Mouse (Mus musculus) cerebellum, adult 8-10 months (tissue): ENCODE results near the gene Pawr.

Source experiments
- DNase-seq: peaks from one replicate; pipeline ENCODE4 v3.0.0; 2022

Pawr gene

DNA sequence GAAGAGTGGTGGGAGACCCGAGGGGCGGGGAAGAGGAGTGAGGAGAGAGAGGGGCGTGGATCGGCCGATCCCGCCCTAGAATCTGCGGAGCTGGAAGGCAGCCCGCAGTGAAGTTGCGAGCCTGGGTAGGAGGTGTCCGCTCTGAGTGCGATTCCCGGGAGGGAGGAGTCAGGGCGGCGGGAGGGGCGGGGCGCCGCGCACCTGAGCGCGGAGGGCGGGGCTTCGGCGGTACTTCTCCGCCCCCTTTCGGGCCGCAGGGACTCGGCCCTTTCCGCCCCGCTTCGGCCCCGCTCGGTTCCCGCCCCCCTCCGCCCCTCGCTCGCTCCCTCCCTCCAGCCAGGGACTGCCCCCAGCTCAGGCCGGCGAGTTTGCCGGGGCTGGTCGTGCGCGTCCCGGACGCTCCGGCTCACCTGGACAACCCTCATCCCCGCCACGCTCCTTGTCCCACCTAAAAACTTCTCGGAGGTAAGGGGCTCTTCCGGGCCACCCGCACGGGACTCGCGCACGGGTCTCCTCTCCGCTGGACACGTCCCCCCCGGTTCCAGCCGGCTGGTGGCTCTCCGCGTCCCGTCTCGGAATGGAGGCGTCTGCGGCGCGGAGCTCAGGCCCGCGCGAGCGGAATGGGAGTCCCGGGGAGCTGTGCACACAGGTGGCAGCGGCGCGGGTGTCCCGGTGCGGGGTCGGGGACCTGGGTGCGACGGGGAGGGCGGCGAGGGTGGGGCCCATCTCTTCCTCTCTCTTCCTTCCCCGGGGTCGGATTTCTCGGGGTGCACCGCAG, at the start of gene Pawr:
Pawr (plus strand) TSS at position 338 of the 778 bp plus-strand sequence.
- peak; percentile 32 for DNase-seq

DNA sequence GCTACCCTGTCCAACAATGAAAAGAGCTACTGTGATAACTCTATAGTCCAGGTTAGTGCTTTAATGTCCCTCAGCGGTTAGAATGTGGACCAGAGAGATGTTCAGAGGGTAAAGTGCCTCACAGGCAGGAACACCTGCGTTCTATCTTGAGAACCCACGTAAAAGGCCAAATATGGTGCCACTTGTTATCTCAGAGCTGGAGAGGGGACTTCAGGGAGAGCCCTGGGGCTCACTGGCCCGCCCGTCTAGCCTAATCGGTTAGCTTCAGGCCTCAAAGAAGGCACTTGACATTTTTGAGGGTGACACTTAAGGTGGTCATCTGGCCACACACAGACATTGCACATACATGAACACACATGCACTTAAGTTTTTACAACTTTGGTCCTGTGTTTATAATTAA, 49.6 kb upstream of the Pawr start:
- no peak for DNase-seq

DNA sequence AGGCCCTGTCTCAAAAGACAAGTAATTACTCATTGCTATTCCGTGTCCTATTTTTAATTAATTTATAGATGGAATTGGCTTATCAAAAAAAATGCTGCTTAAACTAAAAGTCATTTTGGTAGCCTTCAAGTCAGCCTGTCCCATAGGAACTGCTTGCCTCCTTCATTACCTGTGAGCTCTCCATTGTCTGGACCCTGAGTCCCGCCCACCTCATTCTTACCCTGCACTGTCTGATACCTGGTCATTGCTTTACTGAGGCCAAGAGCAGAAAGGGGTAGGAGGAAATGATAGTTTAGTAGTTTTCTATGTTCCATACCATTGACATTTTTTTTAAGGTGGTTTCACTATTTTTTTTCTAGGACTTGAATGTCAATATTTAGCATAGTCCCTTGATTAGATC, 48.5 kb upstream of the Pawr start:
- no peak for DNase-seq

DNA sequence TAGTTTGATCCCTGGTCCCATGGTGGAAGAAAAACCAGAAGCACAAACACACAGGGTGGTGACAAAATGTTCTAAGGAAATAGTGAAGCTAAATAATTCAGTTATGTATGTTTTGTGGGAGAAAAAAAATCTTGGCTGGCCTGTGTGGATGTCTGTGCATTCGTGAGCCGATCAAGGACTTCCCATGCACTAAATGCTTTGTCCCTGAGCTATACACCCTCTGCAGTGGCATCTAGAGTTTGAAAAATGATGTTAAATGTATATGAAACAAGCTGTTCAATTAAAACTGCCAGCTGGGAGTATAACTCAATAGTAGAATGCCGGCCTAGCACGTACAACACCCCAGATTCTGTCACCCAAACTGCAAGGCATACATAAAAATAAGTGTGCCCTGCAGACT, 48.1 kb upstream of the Pawr start:
- no peak for DNase-seq

DNA sequence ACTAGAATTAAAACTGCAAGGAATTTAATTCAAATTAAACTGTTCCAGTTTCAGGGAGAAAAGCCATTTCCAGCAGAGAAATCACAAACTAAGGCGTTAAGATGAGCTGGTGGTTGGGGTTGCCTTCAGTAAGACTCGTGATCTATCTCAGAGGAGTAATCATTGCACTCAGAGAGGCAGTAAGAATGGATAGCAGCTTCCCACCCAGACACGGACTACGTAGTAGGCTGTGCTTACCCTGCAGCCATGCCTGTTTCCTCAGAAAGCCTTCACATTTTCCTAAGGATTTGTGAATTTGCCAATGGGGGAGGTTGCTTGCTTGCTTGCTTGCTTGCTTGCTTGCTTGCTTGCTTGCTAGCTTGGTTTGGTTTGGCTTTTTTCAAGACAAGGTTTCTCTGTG, 47.5 kb upstream of the Pawr start:
- no peak for DNase-seq

DNA sequence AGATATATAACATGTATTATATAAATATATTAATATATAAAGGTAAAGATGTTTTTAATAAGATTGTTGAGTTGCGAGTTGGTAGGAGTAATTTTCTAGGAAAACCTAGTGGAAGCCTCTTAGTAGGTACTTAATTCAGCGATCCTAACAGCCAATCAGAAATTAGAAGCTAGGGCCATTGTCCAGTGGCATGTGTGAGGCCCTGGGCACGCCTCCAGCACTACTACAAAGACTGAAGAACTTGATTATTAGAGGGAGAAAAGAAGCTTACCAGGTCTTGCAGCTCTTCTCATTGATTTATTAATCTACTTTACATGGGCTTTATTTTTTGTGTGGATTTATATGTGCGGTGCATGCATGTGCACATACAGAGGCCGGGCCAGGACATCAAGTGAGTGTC, 46.9 kb upstream of the Pawr start:
- DNase-seq, result no peak

DNA sequence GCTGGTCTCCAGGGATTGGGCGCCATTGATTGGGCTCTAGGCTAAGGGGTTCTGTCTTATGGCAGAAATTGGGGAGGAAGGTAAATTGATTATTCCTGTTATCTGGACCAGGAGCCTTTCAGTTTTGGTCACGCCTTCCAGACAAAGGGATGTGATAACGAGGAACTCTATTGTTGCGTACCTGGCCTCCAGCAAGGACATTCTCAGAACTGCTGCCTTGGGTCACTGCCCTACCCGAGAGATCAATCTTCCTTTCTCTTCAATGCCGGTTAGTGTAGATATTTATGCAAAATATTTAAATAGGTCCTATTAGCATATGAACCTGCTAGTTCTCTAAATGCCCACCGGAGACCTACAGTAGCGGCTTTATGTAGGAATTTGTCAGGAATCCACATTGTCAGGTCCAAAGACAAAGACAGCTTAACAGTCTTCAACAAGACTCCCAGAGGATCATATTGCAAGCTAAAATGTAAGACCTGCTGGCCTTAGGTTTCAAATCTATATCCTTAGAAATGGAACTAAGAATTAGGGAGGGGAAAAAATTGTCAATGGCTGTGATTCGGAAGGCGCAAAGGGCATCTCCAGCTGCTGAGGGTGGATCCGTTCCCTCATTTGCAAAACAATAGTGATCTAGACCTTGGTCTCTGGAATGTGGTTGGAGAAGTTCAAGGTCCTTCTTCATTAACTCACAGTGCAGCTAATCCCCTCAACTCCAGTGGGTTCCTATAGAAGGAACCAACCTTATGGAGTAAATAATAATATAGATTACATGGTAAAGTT, 45.1 kb upstream of the Pawr start:
- DNase-seq, result no peak

DNA sequence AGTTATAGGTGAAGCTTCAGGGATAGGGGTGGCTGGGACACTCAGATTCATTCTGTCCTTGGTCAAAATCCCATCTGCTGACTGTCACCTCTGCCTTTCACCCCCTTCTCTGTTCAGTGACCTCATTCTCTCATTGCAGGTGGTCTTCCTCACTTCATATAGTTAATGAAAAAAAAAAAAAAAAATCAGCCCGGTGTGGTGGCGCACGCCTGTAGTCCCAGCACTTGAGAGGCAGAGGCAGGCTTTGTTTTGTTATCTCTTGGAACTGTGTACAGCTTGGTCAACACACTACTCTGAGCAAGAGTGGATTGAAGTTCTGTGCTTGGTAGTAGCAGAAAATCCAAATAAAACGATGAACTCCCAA, 44.5 kb upstream of the Pawr start:
- no peak for DNase-seq

DNA sequence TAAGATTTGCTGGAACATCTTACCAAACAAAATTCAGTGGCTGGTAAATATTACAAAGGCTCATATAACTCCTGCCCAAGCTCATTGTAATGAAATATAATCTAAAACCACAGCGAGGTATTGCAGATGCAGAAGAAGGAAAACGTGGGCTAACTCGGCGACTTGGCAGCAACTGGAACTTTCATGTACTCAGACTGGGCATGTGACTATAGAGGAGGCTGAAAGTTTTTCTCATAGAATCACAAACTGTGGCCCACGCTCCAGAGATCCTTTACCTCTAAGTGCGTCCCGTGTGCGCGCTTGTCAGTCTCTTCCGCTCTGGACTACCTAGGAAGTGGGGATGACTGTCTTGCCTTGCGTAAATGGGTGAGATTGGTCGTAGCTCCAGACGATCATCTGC, 41.9 kb upstream of the Pawr start:
- DNase-seq, result no peak

DNA sequence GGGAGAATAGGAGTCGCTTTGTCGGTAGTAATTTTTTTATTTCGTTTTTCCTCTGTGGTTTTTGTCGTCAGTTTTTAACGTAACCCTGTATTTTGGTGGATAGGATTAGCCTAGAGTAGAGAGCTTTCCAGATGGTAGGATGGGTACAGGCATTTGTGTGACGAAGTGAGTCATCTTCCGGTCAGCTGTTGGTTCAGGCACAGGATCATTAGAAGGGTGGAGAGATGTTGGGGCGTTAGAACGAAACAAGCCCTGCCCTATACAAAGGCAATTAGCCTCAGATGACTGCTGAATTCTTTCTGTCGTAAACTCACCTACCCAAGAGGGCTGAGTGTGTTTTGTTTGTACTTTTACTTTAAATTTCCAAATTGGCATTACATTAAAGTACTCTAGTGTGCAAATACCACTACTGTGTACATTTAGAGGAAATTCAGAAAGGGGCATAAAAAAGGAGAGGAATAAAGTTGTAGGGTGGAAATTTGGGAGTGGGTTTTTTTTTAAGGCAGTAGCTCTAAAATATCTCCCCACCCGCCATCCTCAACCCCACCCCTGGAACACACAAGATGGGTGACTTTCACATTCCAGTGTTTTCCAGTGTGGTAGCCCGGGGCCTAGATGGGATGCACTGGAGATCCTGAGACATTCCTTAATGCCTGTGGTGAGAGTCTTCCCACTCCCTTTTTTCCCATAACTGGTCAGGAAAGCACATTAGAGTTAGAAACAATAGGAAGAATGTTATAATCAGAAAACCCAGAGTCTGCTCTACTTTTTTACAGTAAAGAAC, 40.0 kb upstream of the Pawr start:
- no peak for DNase-seq

DNA sequence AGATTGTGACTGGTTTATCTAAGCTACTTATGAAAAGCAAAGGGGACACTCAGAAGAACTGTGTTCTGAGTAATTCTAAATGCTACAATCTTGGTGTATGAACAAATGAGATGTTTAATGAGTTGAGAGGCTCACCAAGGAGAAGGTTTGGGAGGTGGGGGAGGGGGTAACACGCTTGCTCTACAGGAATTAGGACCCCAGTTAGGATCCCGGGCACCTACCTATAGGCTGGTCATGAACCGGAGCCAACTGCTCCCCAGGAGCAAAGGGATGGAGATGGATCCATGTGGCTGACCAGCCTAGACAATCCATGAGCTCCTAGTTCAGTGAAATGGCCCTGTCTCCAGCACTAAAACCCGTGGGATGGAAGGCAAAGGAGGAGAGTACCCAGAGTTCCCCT, 39.3 kb upstream of the Pawr start:
- DNase-seq, result no peak

DNA sequence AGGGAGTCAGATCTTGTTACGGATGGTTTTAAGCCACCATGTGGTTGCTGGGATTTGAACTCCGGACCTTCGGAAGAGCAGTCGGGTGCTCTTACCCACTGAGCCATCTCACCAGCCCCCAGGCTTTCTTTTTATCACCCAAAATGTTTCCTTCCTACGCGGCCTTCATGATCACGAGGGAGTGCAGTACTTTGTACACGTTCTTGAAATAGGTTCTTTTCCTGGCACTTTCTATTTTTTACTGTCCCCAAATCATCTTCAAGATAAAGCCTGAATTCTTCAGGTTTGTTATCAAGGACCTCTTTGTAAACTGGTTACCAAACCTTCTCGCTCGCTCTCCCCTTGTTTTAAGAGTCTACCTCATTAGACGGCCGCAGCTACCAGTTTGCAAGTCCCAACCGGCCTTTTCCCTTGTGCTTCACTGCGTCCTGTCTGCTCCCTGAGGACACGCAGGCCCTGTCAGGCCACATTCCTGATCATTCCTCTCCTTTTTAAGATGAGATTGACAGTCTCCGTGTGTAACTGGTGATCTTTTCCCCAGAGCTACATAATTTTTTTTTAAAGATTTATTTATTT, 38.2 kb upstream of the Pawr start:
- no peak for DNase-seq

DNA sequence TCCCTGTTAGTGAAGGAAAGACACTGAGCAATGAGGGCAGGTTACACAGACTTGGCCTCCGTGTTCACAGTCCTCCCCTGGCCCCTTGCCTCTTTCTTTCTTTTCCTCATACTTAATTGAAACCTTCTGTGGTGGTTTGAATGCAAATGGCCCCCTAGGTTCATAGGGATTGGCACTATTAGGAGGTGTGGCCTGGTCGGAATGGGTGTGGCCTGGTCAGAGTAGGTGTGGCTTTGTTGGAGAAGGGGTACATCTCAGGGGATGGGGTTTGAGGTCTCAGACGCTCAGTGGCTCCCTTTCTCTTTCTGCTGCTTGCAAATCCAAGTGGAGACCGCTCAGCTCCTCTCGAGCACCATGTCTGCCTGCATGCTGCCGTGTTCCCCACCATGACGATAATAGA, 37.2 kb upstream of the Pawr start:
- no peak for DNase-seq

DNA sequence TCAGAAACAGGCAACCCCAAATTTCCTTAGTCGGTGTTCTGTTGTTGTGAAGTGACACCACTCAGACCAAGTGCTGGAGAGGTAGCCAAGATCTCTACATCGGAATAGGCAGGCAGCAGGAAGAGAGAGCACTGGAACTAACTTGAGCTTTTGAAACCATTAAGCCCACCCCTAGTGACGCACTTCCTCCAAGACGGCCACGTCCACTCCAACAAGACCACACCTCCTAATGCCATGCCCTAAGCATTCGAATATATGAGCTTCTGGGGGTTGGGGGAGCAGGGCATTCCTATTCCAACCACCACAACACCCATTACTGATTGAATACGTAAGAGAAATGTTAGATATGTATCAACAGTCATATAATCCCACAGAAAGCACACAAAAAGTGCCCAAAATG, 35.5 kb upstream of the Pawr start:
- DNase-seq, result no peak

DNA sequence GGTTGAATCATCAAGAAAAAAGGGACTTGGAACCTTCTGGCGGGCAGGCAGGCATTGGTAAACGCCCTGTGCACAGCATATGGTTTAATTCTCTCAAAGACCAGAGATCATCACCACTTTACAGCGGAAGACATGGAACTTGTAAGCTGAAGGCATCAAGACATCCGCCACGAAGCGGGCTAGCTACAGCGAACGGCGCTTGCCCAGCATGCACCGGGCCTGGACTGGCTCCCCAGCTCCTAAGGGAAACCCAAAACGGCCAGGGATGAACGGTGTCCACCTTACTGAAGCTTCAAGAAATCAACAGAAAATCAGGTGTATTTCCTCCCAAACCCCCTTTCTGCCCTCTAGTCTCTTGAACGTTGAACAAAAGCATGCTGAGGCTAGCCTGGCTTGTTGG, 33.7 kb upstream of the Pawr start:
- no peak for DNase-seq

DNA sequence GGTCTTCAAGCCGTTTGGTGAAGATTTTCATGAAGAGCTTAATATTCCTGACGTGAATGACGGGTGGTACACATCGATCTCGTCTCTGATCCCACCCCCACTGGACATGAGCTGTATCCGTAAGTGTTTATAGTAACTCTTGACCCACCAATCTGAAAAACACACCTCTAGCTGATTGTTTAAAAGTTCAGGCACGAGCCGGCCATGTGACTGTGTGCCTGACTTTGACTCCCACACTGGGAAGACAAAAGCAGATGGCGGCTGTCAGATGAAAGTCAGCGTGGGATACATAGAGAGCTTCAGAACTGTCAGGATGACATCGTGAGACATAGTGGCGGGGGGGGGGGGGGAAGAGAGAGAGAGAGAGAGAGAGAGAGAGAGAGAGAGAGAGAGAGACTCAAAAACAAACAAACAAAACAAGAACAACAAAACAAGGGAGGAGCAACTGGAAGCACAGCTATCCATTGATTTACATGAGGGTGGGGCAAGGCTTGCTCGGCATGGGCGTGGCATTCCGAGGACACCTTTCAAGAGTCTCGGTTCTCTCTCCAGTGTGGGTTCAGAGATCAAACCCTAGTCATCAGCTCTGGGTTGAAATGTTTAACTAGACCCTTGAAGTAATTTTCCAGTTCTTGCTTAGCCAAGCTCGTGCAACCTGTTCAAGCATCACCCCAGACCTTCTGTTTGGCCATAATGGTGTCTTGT, 32.9 kb upstream of the Pawr start:
- no peak for DNase-seq

DNA sequence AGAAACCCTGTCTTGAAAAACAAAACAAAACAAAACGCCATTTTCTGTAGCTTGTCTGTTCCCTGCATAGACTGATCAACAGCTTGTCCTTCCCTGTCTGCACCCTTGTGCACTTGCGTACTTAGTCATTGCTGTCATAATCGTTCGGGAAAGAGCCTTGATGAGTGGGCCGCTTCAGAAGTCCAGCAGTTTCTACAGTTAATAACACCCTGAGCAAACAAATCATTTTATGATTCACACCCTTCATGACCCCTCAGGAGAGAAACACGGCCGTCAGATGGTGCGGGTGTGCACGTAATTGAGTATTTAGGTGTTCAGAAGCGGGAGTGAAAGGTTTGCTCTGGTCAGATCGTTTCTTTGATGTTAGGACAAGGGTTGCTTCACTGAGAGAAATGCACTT, 32.1 kb upstream of the Pawr start:
- DNase-seq, result no peak

DNA sequence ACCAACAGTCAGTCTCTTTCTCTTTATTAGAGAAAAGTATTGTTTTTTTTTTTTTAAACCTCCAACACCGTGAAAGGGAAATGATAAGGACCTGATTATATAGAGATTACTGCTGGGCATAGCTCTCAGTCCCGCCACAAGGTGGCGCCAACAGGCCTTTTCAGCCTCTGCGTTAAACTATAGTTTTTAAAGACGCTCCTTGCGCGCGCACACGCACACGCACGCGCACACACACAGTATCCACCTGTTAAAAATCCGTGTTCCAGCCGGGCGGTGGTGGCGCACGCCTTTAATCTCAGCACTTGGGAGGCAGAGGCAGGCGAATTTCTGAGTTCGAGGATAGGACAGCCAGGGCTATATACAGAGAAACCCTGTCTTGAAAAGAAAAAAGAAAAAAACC, 31.1 kb upstream of the Pawr start:
- DNase-seq, result peak; percentile 68

DNA sequence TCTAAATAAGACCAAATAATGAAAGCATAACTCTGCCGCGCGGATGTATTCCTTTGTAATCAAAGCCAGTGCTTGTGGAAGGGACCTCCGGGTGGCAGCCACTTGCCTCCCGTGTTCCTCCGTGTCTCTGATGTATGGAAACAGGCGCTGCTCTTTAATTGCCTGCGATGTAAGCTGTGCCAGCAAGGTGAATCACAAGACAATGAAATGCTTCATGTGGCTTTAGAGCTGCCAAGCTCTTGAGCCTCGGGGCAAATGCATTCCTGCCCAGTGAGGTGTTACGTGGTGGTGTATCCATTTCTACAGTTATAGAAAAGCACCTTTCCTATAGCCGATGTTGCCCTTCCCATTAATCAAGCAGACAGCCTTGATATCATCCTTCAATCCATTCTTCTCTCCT, 24.1 kb upstream of the Pawr start:
- DNase-seq, result no peak

DNA sequence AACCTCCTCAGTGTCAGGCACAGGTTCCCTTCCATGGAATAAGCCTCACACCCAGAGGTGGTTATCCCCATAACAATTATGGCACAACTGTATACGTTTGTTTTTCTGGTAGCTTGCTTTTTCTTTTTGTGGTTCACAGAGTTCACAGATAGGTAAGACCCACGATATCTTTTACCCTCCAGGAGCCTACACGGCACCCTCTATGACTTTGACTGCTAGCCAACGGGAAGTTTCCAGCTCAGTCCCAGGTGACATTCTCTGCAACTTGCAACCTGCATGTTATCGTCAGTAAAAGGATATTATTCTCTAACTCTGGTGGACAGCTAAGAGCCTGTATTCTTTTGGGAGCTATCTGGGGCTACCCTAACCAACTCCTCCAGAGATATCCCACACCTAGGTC, 21.7 kb upstream of the Pawr start:
- DNase-seq, result no peak

DNA sequence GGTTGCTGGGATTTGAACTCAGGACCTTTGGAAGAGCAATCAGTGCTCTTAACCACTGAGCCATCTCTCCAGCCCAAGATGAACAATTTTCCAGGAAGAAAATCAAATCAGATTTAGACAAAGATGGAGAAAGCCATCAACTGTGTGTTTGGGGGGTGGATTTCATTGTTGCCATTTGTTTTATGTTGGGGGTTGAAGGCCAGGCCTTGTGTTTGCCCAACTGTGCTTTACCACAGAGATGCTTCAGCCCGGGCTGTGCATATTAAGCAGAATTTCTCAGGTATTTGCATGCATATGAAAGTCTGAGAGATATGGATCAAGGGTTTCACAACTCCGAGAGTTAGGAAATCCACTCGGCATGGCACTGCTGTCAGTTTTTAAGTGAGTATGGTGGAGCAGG, 20.5 kb upstream of the Pawr start:
- DNase-seq, result no peak

DNA sequence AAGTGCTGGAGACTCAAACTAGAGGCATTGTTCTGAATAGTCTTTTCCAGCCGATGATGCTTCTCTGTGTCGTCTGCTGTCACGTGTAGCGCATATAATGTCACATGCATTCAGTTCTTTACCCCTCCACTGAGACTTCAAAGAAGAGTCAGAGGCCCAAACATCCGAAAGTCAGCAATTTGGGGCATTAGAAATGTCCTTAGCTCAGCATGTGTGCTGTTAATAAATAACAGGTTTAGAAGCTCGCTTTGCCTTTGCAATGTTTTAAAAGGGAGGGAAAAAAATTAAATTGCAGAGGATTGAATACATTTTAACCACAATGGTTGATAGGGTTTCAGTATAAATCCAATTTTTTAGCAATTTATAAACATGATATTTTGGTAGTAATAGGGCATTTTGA, 18.1 kb upstream of the Pawr start:
- DNase-seq, result no peak

DNA sequence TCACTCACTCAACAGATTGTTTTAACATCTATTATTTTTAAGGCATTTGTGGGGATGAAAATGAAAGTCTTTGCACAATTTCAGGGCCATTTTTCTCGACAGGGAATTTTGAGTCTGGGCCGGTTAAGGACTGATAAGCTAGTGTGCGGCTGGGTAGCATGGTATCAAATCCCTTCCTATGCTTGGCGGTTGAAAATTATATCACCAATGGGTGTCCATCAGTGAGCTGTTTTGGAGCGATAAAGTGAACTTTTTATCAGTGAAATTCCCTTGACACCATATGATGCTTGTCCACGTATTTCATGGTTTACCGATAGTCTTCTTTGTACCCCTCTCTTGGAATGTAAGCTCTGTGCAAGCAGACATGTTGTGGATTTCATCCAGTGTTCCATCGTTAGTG, 17.5 kb upstream of the Pawr start:
- DNase-seq, result no peak
